Mouse (Mus musculus) forebrain, postnatal 0 days (tissue): ENCODE results near the gene Olfr1129. TPM values are rescaled to one million over a fixed set of nuclear protein-coding genes. Genes with fewer than 3 reads are reported as not detected.
A peak's percentile ranks its signal among the peaks of the same experiment; 100 is the strongest.
"Not testable (repeated sequence)": the region's sequence is repeated elsewhere in the genome, so short reads cannot be mapped to it uniquely, and the experiment has no call there.

Source experiments
- ATAC-seq: fragments of 200-750 bp; cut with Nextera tagmentation; 2 replicates; pipeline ENCODE4 v1.8.0; 2017; ENCODE audit warnings: mild to moderate bottlenecking, moderate library complexity
- DNase-seq: peaks from one replicate; pipeline ENCODE4 v3.0.0-alpha.2; 2015
- H3K27ac ChIP-seq: fragments of 300-500 bp; sonication (generic); 2 replicates; pipeline ENCODE4 v1.5.1; 2014; ENCODE audit warnings: low read depth, mild to moderate bottlenecking, antibody characterized with exemption, low read length, moderate library complexity, mixed read lengths
- H3K27me3 ChIP-seq: fragments of 300-500 bp; sonication (generic); 2 replicates; pipeline ENCODE4 v1.6.1; 2014; ENCODE audit warnings: mild to moderate bottlenecking, low read length, mixed read lengths; ENCODE audit not compliant: insufficient read depth
- H3K36me3 ChIP-seq: fragments of 300-500 bp; sonication (generic); 2 replicates; pipeline ENCODE4 v1.6.1; 2014; ENCODE audit warnings: mild to moderate bottlenecking, moderate library complexity; ENCODE audit not compliant: insufficient read depth
- H3K4me1 ChIP-seq: fragments of 300-500 bp; sonication (generic); 2 replicates; pipeline ENCODE4 v1.6.1; 2014; ENCODE audit warnings: antibody characterized with exemption; ENCODE audit not compliant: insufficient read depth
- H3K4me2 ChIP-seq: fragments of 300-500 bp; sonication (generic); 2 replicates; pipeline ENCODE4 v1.6.1; 2014; ENCODE audit warnings: low read depth, mild to moderate bottlenecking, moderate library complexity
- H3K4me3 ChIP-seq: fragments of 300-500 bp; sonication (generic); 2 replicates; pipeline ENCODE4 v1.5.1; 2014; ENCODE audit warnings: low read depth, low read length, mixed read lengths
- H3K9ac ChIP-seq: fragments of 300-500 bp; sonication (generic); 2 replicates; pipeline ENCODE4 v1.6.1; 2014; ENCODE audit warnings: mild to moderate bottlenecking
- H3K9me3 ChIP-seq: fragments of 300-500 bp; sonication (generic); 2 replicates; pipeline ENCODE4 v1.6.1; 2016; ENCODE audit warnings: low read length
- CTCF ChIP-seq: sonication (generic); IDR thresholded peaks from 2 replicates; pipeline ENCODE4 v1.5.1; 2016; ENCODE audit warnings: antibody characterized with exemption, control low read depth, low read depth
- WGBS: fragments of 180-500 bp; shearing (Covaris S2); extraction: QIAGEN DNeasy Blood & Tissue Kit; methylation state at CpG from one replicate; pipeline ENCODE4 v1.1.7; 2014; 5-methylcytosine and 5-hydroxymethylcytosine counted together
- polyA plus RNA-seq: library from polyadenylated mRNA; unstranded; fragments of >200 nt; fragmentation: Nextera tagmentation; extraction: Ambion mirVana; gene quantifications from 2 replicates; pipeline ENCODE4 v1.2.1, GENCODE M21; 2015
- total RNA-seq: library from RNA; depleted of rRNA; stranded (reverse); fragments of >200 nt; gene quantifications from 2 replicates; pipeline ENCODE4 v1.2.3, GENCODE M21; 2014; rRNA removed

Gene Olfr1129
- total RNA-seq = not detected in 2 replicates
- not detected in 2 replicates for polyA plus RNA-seq

GRCm38 (mm10) chr2:87573602-87574001 lies at the start of gene Olfr1129:
Gene Olfr1129, plus strand, starts transcription at chr2:87573902.
- DNase-seq, H3K4me2 ChIP-seq, H3K9me3 ChIP-seq, H3K36me3 ChIP-seq, H3K4me3 ChIP-seq, H3K27me3 ChIP-seq, ATAC-seq, H3K27ac ChIP-seq, H3K9ac ChIP-seq, H3K4me1 ChIP-seq: not testable (repeated sequence)
- WGBS = 58% methylated on average over 1 of the region's 1 CpGs

GRCm38 (mm10) chr2:87525899-87526616 lies 47.6 kb upstream of the Olfr1129 start:
- peak overlapping the region; percentile 23 for H3K4me3 ChIP-seq
- H3K4me2 ChIP-seq = peak overlapping the region; percentile 42
- H3K36me3 ChIP-seq, H3K9ac ChIP-seq, H3K27ac ChIP-seq, H3K4me1 ChIP-seq, H3K9me3 ChIP-seq, H3K27me3 ChIP-seq: not testable (repeated sequence)
- ATAC-seq = peak; percentile 59
- peak; percentile 9 for DNase-seq
- 30% methylated on average over 38 of the region's 39 CpGs for WGBS

GRCm38 (mm10) chr2:87531496-87531895 lies 42.2 kb upstream of the Olfr1129 start, which contains the start of gene Olfr153:
Gene Olfr153, plus strand, starts transcription at chr2:87531796.
- DNase-seq = no peak

GRCm38 (mm10) chr2:87534826-87535225 lies 38.9 kb upstream of the Olfr1129 start:
- Histone ChIP-seq H3K27me3 (no peaks in the 10 kb centered on the region), H3K27ac (no peak overlapping the region), H3K4me2 (no peak overlapping the region), H3K4me3 (no peak overlapping the region), H3K9me3 (no peaks in the 10 kb centered on the region), H3K9ac (no peak overlapping the region), H3K36me3 (no peaks in the 10 kb centered on the region), H3K4me1 (no peaks in the 10 kb centered on the region)
- 59% methylated on average over 2 of the region's 2 CpGs for WGBS
- TF ChIP-seq CTCF = no peak
- no peak for DNase-seq
- no peak for ATAC-seq

More at GRCm38 (mm10) chr2:87531496-87531895, 42.2 kb upstream of the Olfr1129 start, which contains the start of gene Olfr153:
- no peak for TF ChIP-seq CTCF
- no peak within 1 kb of the TSS for H3K4me2 ChIP-seq
- H3K4me1 ChIP-seq = no peaks in the 10 kb centered on the region
- no peaks in the 10 kb centered on the region for H3K36me3 ChIP-seq
- no peak within 1 kb of the TSS for H3K27ac ChIP-seq
- no peaks in the 10 kb centered on the region for H3K9me3 ChIP-seq
- no peak for ATAC-seq
- H3K9ac ChIP-seq = no peak within 1 kb of the TSS
- no peaks in the 10 kb centered on the region for H3K27me3 ChIP-seq
- no peak within 1 kb of the TSS for H3K4me3 ChIP-seq

GRCm38 (mm10) chr2:87545442-87545841 lies 28.3 kb upstream of the Olfr1129 start, which contains the start of gene Olfr1128:
Gene Olfr1128, minus strand, starts transcription at chr2:87545542.
- H3K27me3 ChIP-seq = no peaks in the 10 kb centered on the region
- H3K27ac ChIP-seq = no peak within 1 kb of the TSS
- H3K4me2 ChIP-seq = no peak within 1 kb of the TSS
- no peak within 1 kb of the TSS for H3K9ac ChIP-seq
- ATAC-seq (no peak), DNase-seq (no peak)
- 86% methylated on average over 1 of the region's 1 CpGs for WGBS
- TF ChIP-seq CTCF = no peak
- no peak within 1 kb of the TSS for H3K4me3 ChIP-seq
- no peaks in the 10 kb centered on the region for H3K4me1 ChIP-seq
- no peaks in the 10 kb centered on the region for H3K36me3 ChIP-seq
- no peaks in the 10 kb centered on the region for H3K9me3 ChIP-seq

- not testable (repeated sequence) for H3K4me1 ChIP-seq
These were observed 32.2 kb downstream of the Olfr1129 start, which contains the start of gene Olfr1130 for GRCm38 (mm10) chr2:87605912-87606311. Gene Olfr1130, plus strand, starts transcription at chr2:87606212.

GRCm38 (mm10) chr2:87626804-87627203 lies 53.1 kb downstream of the Olfr1129 start, which contains the start of gene Olfr1131:
Gene Olfr1131, plus strand, starts transcription at chr2:87627104.
- 68% methylated on average over 3 of the region's 3 CpGs for WGBS
- H3K9ac ChIP-seq = no peak within 1 kb of the TSS
- no peak within 1 kb of the TSS for H3K4me2 ChIP-seq
- H3K36me3 ChIP-seq = no peaks in the 10 kb centered on the region
- ATAC-seq (no peak), DNase-seq (no peak)
- TF ChIP-seq CTCF = no peak
- no peak within 1 kb of the TSS for H3K27ac ChIP-seq
- no peaks in the 10 kb centered on the region for H3K27me3 ChIP-seq
- H3K9me3 ChIP-seq = no peaks in the 10 kb centered on the region
- no peak within 1 kb of the TSS for H3K4me3 ChIP-seq
- H3K4me1 ChIP-seq = no peaks in the 10 kb centered on the region

More at GRCm38 (mm10) chr2:87605912-87606311, 32.2 kb downstream of the Olfr1129 start, which contains the start of gene Olfr1130:
- not testable (repeated sequence) for H3K9ac ChIP-seq, H3K27ac ChIP-seq, H3K27me3 ChIP-seq, H3K4me2 ChIP-seq, H3K36me3 ChIP-seq, DNase-seq, H3K9me3 ChIP-seq, H3K4me3 ChIP-seq, ATAC-seq

Other genes with a start within 250 kb of the Olfr1129 start
- not detected in 2 replicates for gene Olfr1120, start 219.1 kb upstream of the Olfr1129 start, total RNA-seq
- not detected in 2 replicates for gene Olfr1120, start 219.1 kb upstream of the Olfr1129 start, polyA plus RNA-seq
- not detected in 2 replicates for gene Olfr1121, start 204.0 kb upstream of the Olfr1129 start, total RNA-seq
- gene Olfr1121, start 204.0 kb upstream of the Olfr1129 start, polyA plus RNA-seq = not detected in 2 replicates
- gene Olfr1122, start 188.1 kb upstream of the Olfr1129 start, total RNA-seq = not detected in 2 replicates
- not detected in 2 replicates for gene Olfr1122, start 188.1 kb upstream of the Olfr1129 start, polyA plus RNA-seq
- gene Olfr1123, start 157.3 kb upstream of the Olfr1129 start, total RNA-seq = not detected in 2 replicates
- not detected in 2 replicates for gene Olfr1123, start 157.3 kb upstream of the Olfr1129 start, polyA plus RNA-seq
- gene Olfr1124, start 143.6 kb upstream of the Olfr1129 start, total RNA-seq = not detected in 2 replicates
- gene Olfr1124, start 143.6 kb upstream of the Olfr1129 start, polyA plus RNA-seq = 0.08 TPM in 2 replicates
- not detected in 2 replicates for gene Olfr1126, start 119.9 kb upstream of the Olfr1129 start, total RNA-seq
- gene Olfr1126, start 119.9 kb upstream of the Olfr1129 start, polyA plus RNA-seq = not detected in 2 replicates
- not detected in 2 replicates for gene Pramel7, start 76.8 kb upstream of the Olfr1129 start, total RNA-seq
- not detected in 2 replicates for gene Pramel7, start 76.8 kb upstream of the Olfr1129 start, polyA plus RNA-seq
- not detected in 2 replicates for gene Pramel6, start 67.3 kb upstream of the Olfr1129 start, total RNA-seq
- gene Pramel6, start 67.3 kb upstream of the Olfr1129 start, polyA plus RNA-seq = not detected in 2 replicates
- gene Olfr153, start 42.1 kb upstream of the Olfr1129 start, total RNA-seq = not detected in 2 replicates
- not detected in 2 replicates for gene Olfr153, start 42.1 kb upstream of the Olfr1129 start, polyA plus RNA-seq
- gene Olfr1128, start 28.4 kb upstream of the Olfr1129 start, total RNA-seq = not detected in 2 replicates
- not detected in 2 replicates for gene Olfr1128, start 28.4 kb upstream of the Olfr1129 start, polyA plus RNA-seq
- gene Olfr1130, start 32.3 kb downstream of the Olfr1129 start, total RNA-seq = 0.14 TPM in 1 of 2 replicates, not detected in the other
- gene Olfr1130, start 32.3 kb downstream of the Olfr1129 start, polyA plus RNA-seq = not detected in 2 replicates
- gene Olfr1131, start 53.2 kb downstream of the Olfr1129 start, total RNA-seq = not detected in 2 replicates
- gene Olfr1131, start 53.2 kb downstream of the Olfr1129 start, polyA plus RNA-seq = not detected in 2 replicates
- not detected in 2 replicates for gene Olfr1132, start 63.6 kb downstream of the Olfr1129 start, total RNA-seq
- not detected in 2 replicates for gene Olfr1132, start 63.6 kb downstream of the Olfr1129 start, polyA plus RNA-seq
- not detected in 2 replicates for gene Olfr1133, start 73.5 kb downstream of the Olfr1129 start, total RNA-seq
- not detected in 2 replicates for gene Olfr1133, start 73.5 kb downstream of the Olfr1129 start, polyA plus RNA-seq
- not detected in 2 replicates for gene Olfr1134, start 84.6 kb downstream of the Olfr1129 start, total RNA-seq
- not detected in 2 replicates for gene Olfr1134, start 84.6 kb downstream of the Olfr1129 start, polyA plus RNA-seq
- gene Olfr1135, start 99.8 kb downstream of the Olfr1129 start, total RNA-seq = not detected in 2 replicates
- gene Olfr1135, start 99.8 kb downstream of the Olfr1129 start, polyA plus RNA-seq = not detected in 2 replicates
- not detected in 2 replicates for gene Olfr1136, start 120.0 kb downstream of the Olfr1129 start, total RNA-seq
- not detected in 2 replicates for gene Olfr1136, start 120.0 kb downstream of the Olfr1129 start, polyA plus RNA-seq
- not detected in 2 replicates for gene Olfr1137, start 139.3 kb downstream of the Olfr1129 start, total RNA-seq
- not detected in 2 replicates for gene Olfr1137, start 139.3 kb downstream of the Olfr1129 start, polyA plus RNA-seq
- not detected in 2 replicates for gene Olfr1138, start 166.1 kb downstream of the Olfr1129 start, total RNA-seq
- gene Olfr1138, start 166.1 kb downstream of the Olfr1129 start, polyA plus RNA-seq = not detected in 2 replicates
- gene Olfr1140, start 169.8 kb downstream of the Olfr1129 start, total RNA-seq = not detected in 2 replicates
- not detected in 2 replicates for gene Olfr1140, start 169.8 kb downstream of the Olfr1129 start, polyA plus RNA-seq
- not detected in 2 replicates for gene Olfr1141, start 180.1 kb downstream of the Olfr1129 start, total RNA-seq
- not detected in 2 replicates for gene Olfr1141, start 180.1 kb downstream of the Olfr1129 start, polyA plus RNA-seq
- not detected in 2 replicates for gene Olfr152, start 205.6 kb downstream of the Olfr1129 start, total RNA-seq
- not detected in 2 replicates for gene Olfr152, start 205.6 kb downstream of the Olfr1129 start, polyA plus RNA-seq
- gene Olfr1143, start 226.7 kb downstream of the Olfr1129 start, total RNA-seq = not detected in 2 replicates
- not detected in 2 replicates for gene Olfr1143, start 226.7 kb downstream of the Olfr1129 start, polyA plus RNA-seq
- not detected in 2 replicates for gene Olfr1145, start 235.9 kb downstream of the Olfr1129 start, total RNA-seq
- gene Olfr1145, start 235.9 kb downstream of the Olfr1129 start, polyA plus RNA-seq = not detected in 2 replicates